Mouse (Mus musculus): Measurements from ENCODE around the gene Kcnk10.

DNA sequence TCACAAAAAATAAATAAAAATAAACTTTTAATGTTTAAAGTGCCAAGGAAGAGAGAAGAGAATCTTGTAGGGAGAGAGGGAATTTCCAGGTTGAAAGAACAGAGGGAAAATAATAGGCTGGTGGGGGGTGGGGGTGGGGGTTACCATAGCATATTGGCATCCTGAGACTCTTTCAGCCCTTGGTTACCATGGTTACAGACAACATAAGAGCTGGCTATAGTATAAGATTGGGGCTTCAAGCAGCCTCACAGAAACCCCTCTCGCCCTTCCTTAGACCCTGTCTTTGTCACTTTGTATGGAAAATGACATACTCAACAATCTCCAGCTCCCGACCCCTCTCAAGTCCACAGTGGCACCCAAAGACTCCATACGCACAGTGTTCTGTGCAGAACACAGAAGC lies 13.7 kb downstream of the Kcnk10 start:
- TF ChIP-seq EP300 (IDR thresholded peaks at IDR 0.05; ENCODE audit: low read depth) (no peak), CTCF (IDR thresholded peaks at IDR 0.05; ENCODE audit: low read depth) (no peak)

Measured in liver, postnatal 0 days (tissue).